Mouse (Mus musculus): ENCODE data around the gene Ap1s1. TPM values are rescaled to one million over a fixed set of nuclear protein-coding genes. Genes with fewer than 3 reads are reported as not detected.

The Ap1s1 gene
- polyA plus RNA-seq, 1 experiment, result not detected

DNA sequence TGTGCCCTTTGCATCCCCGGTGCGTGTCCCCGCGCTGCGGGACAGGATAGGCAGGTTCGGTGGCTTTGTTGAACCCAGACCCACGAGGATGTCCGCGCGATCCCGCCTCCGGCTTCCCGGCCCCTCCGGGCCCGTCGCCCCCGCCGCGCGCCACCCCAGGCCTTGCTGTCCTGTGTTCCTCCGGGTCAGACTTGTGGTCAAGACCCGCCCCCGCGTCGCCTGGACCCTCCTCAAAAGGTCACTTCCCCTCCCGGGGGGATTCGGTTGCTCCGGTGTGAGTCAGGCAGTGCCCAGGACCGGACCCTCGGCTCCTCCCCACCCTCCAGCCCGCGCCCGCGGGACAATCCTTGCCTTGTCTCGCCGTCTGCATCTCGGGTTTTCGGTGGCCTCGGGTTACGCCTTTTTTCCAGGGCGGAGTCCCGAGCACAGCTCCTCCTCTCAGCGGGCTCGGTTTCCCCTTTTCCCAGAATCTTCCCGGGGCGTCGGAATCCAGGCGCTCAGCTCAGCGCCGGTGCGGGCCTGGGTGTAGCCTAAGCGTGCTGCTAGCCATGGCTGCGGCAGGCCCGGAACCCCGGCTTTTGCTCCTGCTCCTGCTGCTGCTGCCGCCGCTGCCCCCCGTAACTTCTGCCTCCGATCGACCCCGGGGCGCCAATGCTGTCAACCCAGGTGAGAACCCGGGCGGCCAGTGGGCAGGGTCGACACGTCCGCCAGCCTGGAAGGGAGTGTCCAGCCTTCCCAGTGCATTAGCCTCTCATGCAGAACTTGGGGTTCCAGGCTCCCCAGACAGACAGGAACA lies 58.6 kb downstream of the Ap1s1 start:
- WGBS, result under 1% methylated on average over 67 of the region's 67 CpGs
- H3K4me3 ChIP-seq (ENCODE audit: insufficient read depth, low read depth, low read length), result peak overlapping the region; percentile 84
- TF ChIP-seq CTCF (IDR thresholded peaks at IDR 0.05; ENCODE audit: insufficient read depth, low read depth, low read length) (no peak), POLR2A (IDR thresholded peaks at IDR 0.05; ENCODE audit: insufficient read depth, low read depth, low read length) (peak; percentile 24; the same call in 1 of the 2 replicates)
- H3K27ac ChIP-seq (ENCODE audit: insufficient read depth, low read depth, low read length), result peak overlapping the region; percentile 43
- peaks cover 12% of the 10 kb centered on the region for H3K4me1 ChIP-seq (ENCODE audit: control insufficient read depth, insufficient read depth, low read length)

DNA sequence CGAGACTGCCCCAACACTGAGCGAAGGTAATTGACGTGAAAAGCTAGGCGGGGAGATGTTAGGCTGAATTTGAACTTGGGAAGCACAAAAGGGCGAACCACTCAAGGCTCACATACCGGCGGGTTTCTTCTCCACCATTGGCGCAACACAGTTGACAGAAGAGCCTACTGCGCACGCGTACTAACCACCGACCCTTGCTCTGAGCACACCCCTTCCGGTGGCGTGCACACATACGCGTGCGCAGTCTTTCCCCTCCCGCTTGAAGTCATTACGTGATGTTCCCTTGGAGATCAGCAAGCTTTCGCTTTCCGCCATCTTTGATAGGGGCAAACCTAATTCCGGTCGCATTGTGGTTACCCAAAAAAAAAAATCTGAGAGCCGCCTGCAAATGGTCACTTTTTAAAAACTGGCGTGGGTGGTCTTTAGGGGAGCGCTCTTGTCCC lies 59.2 kb downstream of the Ap1s1 start, which contains the start of gene Plod3:
TSS of gene Plod3 (plus strand) at position 325 of the 443 bp plus-strand sequence.
- TF ChIP-seq CTCF (IDR thresholded peaks at IDR 0.05; ENCODE audit: insufficient read depth, low read depth, low read length), result no peak
- TF ChIP-seq POLR2A (IDR thresholded peaks at IDR 0.05; ENCODE audit: insufficient read depth, low read depth, low read length), result peak; percentile 39; the same call in 1 of the 2 replicates
- Histone ChIP-seq H3K4me3 (ENCODE audit: insufficient read depth, low read depth, low read length) (peak within 1 kb of the TSS; percentile 84), H3K27ac (ENCODE audit: insufficient read depth, low read depth, low read length) (peak within 1 kb of the TSS; percentile 43), H3K4me1 (ENCODE audit: control insufficient read depth, insufficient read depth, low read length) (peaks cover 12% of the 10 kb centered on the region)
- WGBS, result under 1% methylated on average over 26 of the region's 26 CpGs

Other genes starting within 250 kb of the Ap1s1 start
- gene Col26a1, start 162.9 kb downstream of the Ap1s1 start, polyA plus RNA-seq (2012; ENCODE audit: insufficient read depth, insufficient read length, low replicate concordance, missing spikeins), result not detected in 2 replicates
- not detected in 2 replicates for gene Ift22, start 138.0 kb downstream of the Ap1s1 start, polyA plus RNA-seq (2012; ENCODE audit: insufficient read depth, insufficient read length, low replicate concordance, missing spikeins)
- not detected in 2 replicates for gene Fis1, start 92.9 kb downstream of the Ap1s1 start, polyA plus RNA-seq (2012; ENCODE audit: insufficient read depth, insufficient read length, low replicate concordance, missing spikeins)
- not detected in 2 replicates for gene Cldn15, start 79.5 kb downstream of the Ap1s1 start, polyA plus RNA-seq (2012; ENCODE audit: insufficient read depth, insufficient read length, low replicate concordance, missing spikeins)
- gene Plod3, start 59.1 kb downstream of the Ap1s1 start, polyA plus RNA-seq (2012; ENCODE audit: insufficient read depth, insufficient read length, low replicate concordance, missing spikeins), result not detected in 2 replicates
- not detected in 2 replicates for gene Znhit1, start 58.1 kb downstream of the Ap1s1 start, polyA plus RNA-seq (2012; ENCODE audit: insufficient read depth, insufficient read length, low replicate concordance, missing spikeins)
- not detected in 2 replicates for gene Vgf, start 19.7 kb downstream of the Ap1s1 start, polyA plus RNA-seq (2012; ENCODE audit: insufficient read depth, insufficient read length, low replicate concordance, missing spikeins)
- not detected in 2 replicates for gene Serpine1, start 26.1 kb upstream of the Ap1s1 start, polyA plus RNA-seq (2012; ENCODE audit: insufficient read depth, insufficient read length, low replicate concordance, missing spikeins)
- gene Trim56, start 70.1 kb upstream of the Ap1s1 start, polyA plus RNA-seq (2012; ENCODE audit: insufficient read depth, insufficient read length, low replicate concordance, missing spikeins), result 43.5 TPM in 1 of 2 replicates, not detected in the other
- not detected in 2 replicates for gene Muc3, start 103.2 kb upstream of the Ap1s1 start, polyA plus RNA-seq (2012; ENCODE audit: insufficient read depth, insufficient read length, low replicate concordance, missing spikeins)
- not detected in 2 replicates for gene Muc3a, start 166.3 kb upstream of the Ap1s1 start, polyA plus RNA-seq (2012; ENCODE audit: insufficient read depth, insufficient read length, low replicate concordance, missing spikeins)
- gene Ache, start 241.4 kb upstream of the Ap1s1 start, polyA plus RNA-seq (2012; ENCODE audit: insufficient read depth, insufficient read length, low replicate concordance, missing spikeins), result not detected in 2 replicates
- gene Ufsp1, start 248.5 kb upstream of the Ap1s1 start, polyA plus RNA-seq (2012; ENCODE audit: insufficient read depth, insufficient read length, low replicate concordance, missing spikeins), result not detected in 2 replicates

Data from olfactory bulb, adult 2 months (tissue).